In genomic region chr17:26508345-26508960, GRCm38 (mm10) we compare ENCODE assay signal across 7 mouse cellular contexts. TPM values are rescaled to one million over a fixed set of nuclear protein-coding genes. Genes with fewer than 3 reads are reported as not detected.
DNase-seq lines count a peak whose midpoint lies in the region; ATAC-seq and TF ChIP-seq lines count a peak whose summit lies in the region.

No protein-coding gene starts in this region.

- H3K36me3 ChIP-seq in embryonic facial prominence, embryonic 12.5 days, result peaks cover 5% of the 10 kb centered on the region; the same call in 1 of the 2 replicates
- H3K36me3 ChIP-seq in kidney, adult 2 months (ENCODE audit: control insufficient read depth, insufficient read depth, low read length), result peaks cover 12% of the 10 kb centered on the region
- peaks cover 21% of the 10 kb centered on the region for H3K36me3 ChIP-seq in limb, embryonic 12.5 days
- no peaks in the 10 kb centered on the region for H3K36me3 ChIP-seq in midbrain, embryonic 15.5 days (replicated peaks)
- peaks cover 3% of the 10 kb centered on the region for H3K36me3 ChIP-seq in spleen, adult 2 months (ENCODE audit: control insufficient read depth, insufficient read depth, low read length)

- ATAC-seq in embryonic facial prominence, embryonic 12.5 days (ENCODE audit: insufficient number of reproducible peaks, insufficient read depth, low FRiP score, low TSS enrichment), result peak; percentile 83
- ATAC-seq in limb, embryonic 12.5 days (ENCODE audit: insufficient number of reproducible peaks, insufficient read depth, low FRiP score, low TSS enrichment, low read depth), result peak; percentile 87
- peak; percentile 92 for ATAC-seq in midbrain, embryonic 15.5 days (replicated peaks)

- no peaks in the 10 kb centered on the region for H3K9me3 ChIP-seq in embryonic facial prominence, embryonic 12.5 days
- H3K9me3 ChIP-seq in limb, embryonic 12.5 days, result no peaks in the 10 kb centered on the region
- H3K9me3 ChIP-seq in midbrain, embryonic 15.5 days, result no peaks in the 10 kb centered on the region

- peak; percentile 98 for DNase-seq in adrenal gland, postnatal 25 days
- peak; percentile 97 to 99 for DNase-seq in heart, adult 18-20 months
- peak; percentile 99 for DNase-seq in kidney, adult 2 months
- peak; percentile 92 to 96 for DNase-seq in spleen, adult 2 months (ENCODE audit: low read depth in 1 of 2, low spot score in 2 of 2)

- peak overlapping the region; percentile 80 for H3K4me3 ChIP-seq in embryonic facial prominence, embryonic 12.5 days
- peak overlapping the region; percentile 85 for H3K4me3 ChIP-seq in kidney, adult 2 months (ENCODE audit: insufficient read depth, low read depth, low read length)
- H3K4me3 ChIP-seq in limb, embryonic 12.5 days (replicated peaks), result peak overlapping the region; percentile 77
- peak overlapping the region; percentile 86 for H3K4me3 ChIP-seq in midbrain, embryonic 15.5 days
- H3K4me3 ChIP-seq in spleen, adult 2 months (ENCODE audit: extremely low read depth, insufficient read depth, insufficient read length), result peak overlapping the region; percentile 91

- H3K27me3 ChIP-seq in embryonic facial prominence, embryonic 12.5 days, result no peaks in the 10 kb centered on the region
- no peaks in the 10 kb centered on the region for H3K27me3 ChIP-seq in kidney, adult 2 months (replicated peaks; ENCODE audit: control insufficient read depth, insufficient read depth, low read length)
- H3K27me3 ChIP-seq in limb, embryonic 12.5 days, result no peaks in the 10 kb centered on the region; the same call in 1 of the 2 replicates
- no peaks in the 10 kb centered on the region for H3K27me3 ChIP-seq in midbrain, embryonic 15.5 days (replicated peaks)
- no peaks in the 10 kb centered on the region for H3K27me3 ChIP-seq in spleen, adult 2 months (ENCODE audit: control insufficient read depth, insufficient read depth, low read length)

- peak overlapping the region; percentile 81 for H3K4me2 ChIP-seq in embryonic facial prominence, embryonic 12.5 days (replicated peaks)
- peak overlapping the region; percentile 78 for H3K4me2 ChIP-seq in limb, embryonic 12.5 days
- peak overlapping the region; percentile 64 for H3K4me2 ChIP-seq in midbrain, embryonic 15.5 days

- TF ChIP-seq POLR2A in kidney, adult 2 months (IDR thresholded peaks at IDR 0.05; ENCODE audit: low read depth, low read length), result peak; percentile 100
- peak; percentile 99 for TF ChIP-seq POLR2A in spleen, adult 2 months (IDR thresholded peaks at IDR 0.05; ENCODE audit: low read depth, low read length)

- peak overlapping the region; percentile 81 for H3K9ac ChIP-seq in embryonic facial prominence, embryonic 12.5 days
- H3K9ac ChIP-seq in limb, embryonic 12.5 days (replicated peaks), result peak overlapping the region; percentile 83
- peak overlapping the region; percentile 90 for H3K9ac ChIP-seq in midbrain, embryonic 15.5 days

- H3K27ac ChIP-seq in embryonic facial prominence, embryonic 12.5 days, result peak overlapping the region; percentile 96
- H3K27ac ChIP-seq in kidney, adult 2 months (ENCODE audit: insufficient read depth, low read depth, low read length), result peak overlapping the region; percentile 100
- peak overlapping the region; percentile 98 for H3K27ac ChIP-seq in limb, embryonic 12.5 days
- H3K27ac ChIP-seq in midbrain, embryonic 15.5 days, result peak overlapping the region; percentile 97
- peak overlapping the region; percentile 100 for H3K27ac ChIP-seq in spleen, adult 2 months (ENCODE audit: insufficient read depth, low read length)

- under 1% methylated on average over 58 of the region's 58 CpGs for WGBS in embryonic facial prominence, embryonic 12.5 days
- WGBS in kidney, adult 2 months, result under 1% methylated on average over 58 of the region's 58 CpGs
- under 1% methylated on average over 58 of the region's 58 CpGs for WGBS in limb, embryonic 12.5 days
- WGBS in midbrain, embryonic 15.5 days, result under 1% methylated on average over 58 of the region's 58 CpGs
- under 1% methylated on average over 55 of the region's 58 CpGs for WGBS in spleen, adult 2 months

- TF ChIP-seq CTCF in kidney, adult 2 months (conservative IDR thresholded peaks at IDR 0.05; ENCODE audit: insufficient read depth, insufficient read length, low read depth, low read length), result no peak
- no peak for TF ChIP-seq CTCF in spleen, adult 2 months (IDR thresholded peaks at IDR 0.05; ENCODE audit: extremely low read depth, insufficient read depth, insufficient read length, insufficient replicate concordance)

- peaks cover 39% of the 10 kb centered on the region for H3K4me1 ChIP-seq in embryonic facial prominence, embryonic 12.5 days
- peaks cover 18% of the 10 kb centered on the region for H3K4me1 ChIP-seq in kidney, adult 2 months (ENCODE audit: control insufficient read depth, insufficient read depth, low read length)
- peaks cover 37% of the 10 kb centered on the region for H3K4me1 ChIP-seq in limb, embryonic 12.5 days (replicated peaks)
- H3K4me1 ChIP-seq in midbrain, embryonic 15.5 days, result peaks cover 41% of the 10 kb centered on the region
- H3K4me1 ChIP-seq in spleen, adult 2 months (ENCODE audit: control insufficient read depth, insufficient read depth, insufficient read length), result no peaks in the 10 kb centered on the region; the same call in 1 of the 2 replicates

RNA-seq across cellular contexts. Expression of gene Ergic1, which starts 52.8 kb away (rescaled TPM):
- 138 and 168 TPM in 2 replicates for total RNA-seq in adrenal gland, postnatal 25 days (2021)
- 102 and 103 TPM in 2 replicates for polyA plus RNA-seq in embryonic facial prominence, embryonic 12.5 days (2016; fragmentation: Nextera tagmentation; extraction: Ambion mirVana)
- 10 to 100 TPM; 50.4 to 56.6 TPM for total RNA-seq in heart, adult 18-20 months (2021)
- 131 and 141 TPM in 2 replicates for polyA plus RNA-seq in kidney, adult 2 months (2012; rRNA removed)
- 90.7 and 103 TPM in 2 replicates for polyA plus RNA-seq in limb, embryonic 12.5 days (2016; fragmentation: Nextera tagmentation; extraction: Ambion mirVana)
- polyA plus RNA-seq in midbrain, embryonic 15.5 days (2015; fragmentation: Nextera tagmentation; extraction: Ambion mirVana), result 100 and 109 TPM in 2 replicates
- 39.2 and 47.4 TPM in 2 replicates for polyA plus RNA-seq in spleen, adult 2 months (2012; rRNA removed)

RNA-seq across cellular contexts. Expression of gene Dusp1, which starts 53.5 kb away (rescaled TPM):
- total RNA-seq in adrenal gland, postnatal 25 days (2021), result 30.8 and 37.8 TPM in 2 replicates
- polyA plus RNA-seq in embryonic facial prominence, embryonic 12.5 days (2016; fragmentation: Nextera tagmentation; extraction: Ambion mirVana), result 19.4 and 20.6 TPM in 2 replicates
- 10 to 100 TPM; 50.3 to 57.1 TPM for total RNA-seq in heart, adult 18-20 months (2021)
- polyA plus RNA-seq in kidney, adult 2 months (2012; rRNA removed), result 52.4 and 66.1 TPM in 2 replicates
- polyA plus RNA-seq in limb, embryonic 12.5 days (2016; fragmentation: Nextera tagmentation; extraction: Ambion mirVana), result 18.0 and 19.4 TPM in 2 replicates
- polyA plus RNA-seq in midbrain, embryonic 15.5 days (2015; fragmentation: Nextera tagmentation; extraction: Ambion mirVana), result 42.5 and 42.8 TPM in 2 replicates
- polyA plus RNA-seq in spleen, adult 2 months (2012; rRNA removed), result 44.3 and 55.8 TPM in 2 replicates

Comparison
In these comparisons a context has a peak if more than half of its experiments do, and no peak if none do; other contexts are left out.
1. Peak in every context shown above with its lines: DNase-seq, ATAC-seq, H3K4me3 ChIP-seq and H3K27ac ChIP-seq.